Mouse (Mus musculus) MEL (cell line): Measurements from ENCODE around the gene Thoc3. TPM values are rescaled to one million over a fixed set of nuclear protein-coding genes. Genes with fewer than 3 reads are reported as not detected.
A peak's percentile ranks its signal among the peaks of the same experiment; 100 is the strongest.

ENCODE experiments used
- DNase-seq: peaks from one replicate; pipeline ENCODE4 v3.0.0; 2011; ENCODE audit warnings: low read depth, low spot score
- H3K27ac ChIP-seq: 2 replicates; pipeline ENCODE4 v1.5.1; 2012; ENCODE audit warnings: low read depth, mild to moderate bottlenecking, control low read depth, low read length, moderate library complexity; ENCODE audit not compliant: control insufficient read depth
- H3K27me3 ChIP-seq, 2 experiments: fragments of 150-350 bp in 1 of 2; sonication (generic) in 1 of 2; 2 replicates each; pipeline ENCODE4 v1.6.1; 2012; ENCODE audit warnings: low read length in 2 of 2, mild to moderate bottlenecking in 2 of 2, improper control_type of control experiment in 1 of 2, moderate library complexity in 1 of 2; ENCODE audit not compliant: insufficient read depth in 2 of 2, control insufficient read depth in 1 of 2
- H3K36me3 ChIP-seq, 2 experiments: 2 replicates each; pipeline ENCODE4 v1.6.1; 2012 to 2014; ENCODE audit warnings: low read length in 2 of 2, improper control_type of control experiment in 1 of 2, inconsistent platforms in 1 of 2, mild to moderate bottlenecking in 1 of 2; ENCODE audit not compliant: insufficient read depth in 2 of 2, control insufficient read depth in 1 of 2
- H3K4me1 ChIP-seq, 2 experiments: fragments of 150-350 bp in 1 of 2; sonication (generic) in 1 of 2; 2 replicates each; pipeline ENCODE4 v1.6.1; 2012; ENCODE audit warnings: low read length in 2 of 2, improper control_type of control experiment in 1 of 2, mild to moderate bottlenecking in 1 of 2; ENCODE audit not compliant: insufficient read depth in 2 of 2, control insufficient read depth in 1 of 2
- H3K4me3 ChIP-seq, 2 experiments: fragments of 150-350 bp in 1 of 2; sonication (generic) in 1 of 2; 2 replicates each; pipeline ENCODE4 v1.5.1; 2012; ENCODE audit warnings: low read depth in 2 of 2, low read length in 2 of 2, mild to moderate bottlenecking in 2 of 2, moderate library complexity in 2 of 2, control low read depth in 1 of 2, improper control_type of control experiment in 1 of 2; ENCODE audit not compliant: control insufficient read depth in 1 of 2, insufficient read depth in 1 of 2
- H3K79me2 ChIP-seq: 2 replicates; pipeline ENCODE4 v1.6.1; 2012; ENCODE audit warnings: mild to moderate bottlenecking, low read length, moderate library complexity; ENCODE audit not compliant: control insufficient read depth, poor library complexity, insufficient read depth
- H3K9ac ChIP-seq: 2 replicates; pipeline ENCODE4 v1.6.1; 2012; ENCODE audit warnings: low read depth, mild to moderate bottlenecking, control low read depth, low read length, moderate library complexity; ENCODE audit not compliant: control insufficient read depth, poor library complexity, severe bottlenecking
- H3K9me3 ChIP-seq: fragments of 150-350 bp; sonication (generic); replicated peaks from 2 replicates; pipeline ENCODE4 v1.6.1; 2012; ENCODE audit warnings: mild to moderate bottlenecking, low read length, improper control_type of control experiment, moderate library complexity; ENCODE audit not compliant: insufficient read depth
- BHLHE40 ChIP-seq: IDR thresholded peaks from 2 replicates; pipeline ENCODE4 v1.6.1; 2012; ENCODE audit warnings: low read depth, mild to moderate bottlenecking, inconsistent platforms, low read length, improper control_type of control experiment, borderline replicate concordance
- CHD2 ChIP-seq: IDR thresholded peaks from 2 replicates; pipeline ENCODE4 v1.6.1; 2011; ENCODE audit warnings: low read length, improper control_type of control experiment
- CTCF ChIP-seq, 3 experiments: IDR thresholded peaks in 2 of 3; conservative IDR thresholded peaks in 1 of 3; 2 replicates each; pipeline ENCODE4 v1.5.1; 2011 to 2012; ENCODE audit warnings: low read length in 3 of 3, low read depth in 2 of 3, mild to moderate bottlenecking in 2 of 3, improper control_type of control experiment in 1 of 3, inconsistent platforms in 1 of 3, mixed read lengths in 1 of 3, moderate library complexity in 1 of 3; ENCODE audit not compliant: control insufficient read depth in 1 of 3, insufficient read depth in 1 of 3, poor library complexity in 1 of 3, severe bottlenecking in 1 of 3
- E2F4 ChIP-seq: IDR thresholded peaks from 2 replicates; pipeline ENCODE4 v1.6.1; 2011; ENCODE audit warnings: low read depth, low read length, improper control_type of control experiment, borderline replicate concordance
- ELF1 ChIP-seq: IDR thresholded peaks from 2 replicates; pipeline ENCODE4 v1.6.1; 2014; ENCODE audit warnings: low read depth, mild to moderate bottlenecking, inconsistent platforms, low read length, improper control_type of control experiment, moderate library complexity
- EP300 ChIP-seq, 2 experiments: IDR thresholded peaks; 2 replicates each; pipeline ENCODE4 v1.6.1; 2011; ENCODE audit warnings: improper control_type of control experiment in 2 of 2, low read length in 2 of 2, low read depth in 1 of 2, mild to moderate bottlenecking in 1 of 2
- GATA1 ChIP-seq: IDR thresholded peaks from 2 replicates; pipeline ENCODE4 v1.6.1; 2011; ENCODE audit warnings: low read depth, low read length, improper control_type of control experiment
- HCFC1 ChIP-seq: IDR thresholded peaks from 2 replicates; pipeline ENCODE4 v1.6.1; 2012; ENCODE audit warnings: low read depth, mild to moderate bottlenecking, inconsistent platforms, low read length, improper control_type of control experiment, moderate library complexity
- JUND ChIP-seq: IDR thresholded peaks from 2 replicates; pipeline ENCODE4 v1.6.1; 2011; ENCODE audit warnings: low read depth, mild to moderate bottlenecking, improper control_type of control experiment, low read length
- MAFK ChIP-seq: IDR thresholded peaks from 2 replicates; pipeline ENCODE4 v1.6.1; 2011; ENCODE audit warnings: low read depth, mild to moderate bottlenecking, low read length, improper control_type of control experiment, borderline replicate concordance
- MAX ChIP-seq: IDR thresholded peaks from 2 replicates; pipeline ENCODE4 v1.6.1; 2011; ENCODE audit warnings: low read length, improper control_type of control experiment
- MAZ ChIP-seq: IDR thresholded peaks from 2 replicates; pipeline ENCODE4 v1.6.1; 2012; ENCODE audit warnings: low read depth, mild to moderate bottlenecking, inconsistent platforms, low read length, improper control_type of control experiment
- MXI1 ChIP-seq: IDR thresholded peaks from 2 replicates; pipeline ENCODE4 v1.6.1; 2011; ENCODE audit warnings: mild to moderate bottlenecking, low read depth, low read length, improper control_type of control experiment
- MYB ChIP-seq: IDR thresholded peaks from 2 replicates; pipeline ENCODE4 v1.6.1; 2011; ENCODE audit warnings: mild to moderate bottlenecking, low read depth, low read length, improper control_type of control experiment
- MYC ChIP-seq: IDR thresholded peaks from 2 replicates; pipeline ENCODE4 v1.6.1; 2011; ENCODE audit warnings: low read depth, mild to moderate bottlenecking, low read length, improper control_type of control experiment, moderate library complexity
- NELFE ChIP-seq: IDR thresholded peaks from 2 replicates; pipeline ENCODE4 v1.6.1; 2011; ENCODE audit warnings: low read depth, low read length, improper control_type of control experiment
- RAD21 ChIP-seq: IDR thresholded peaks from 2 replicates; pipeline ENCODE4 v1.6.1; 2011; ENCODE audit warnings: mild to moderate bottlenecking, low read depth, low read length, improper control_type of control experiment
- RCOR1 ChIP-seq: IDR thresholded peaks from 2 replicates; pipeline ENCODE4 v1.6.1; 2012; ENCODE audit warnings: low read depth, mild to moderate bottlenecking, inconsistent platforms, low read length, improper control_type of control experiment
- SIN3A ChIP-seq: IDR thresholded peaks from 2 replicates; pipeline ENCODE4 v1.6.1; 2012; ENCODE audit warnings: low read length, improper control_type of control experiment, inconsistent platforms
- SMC3 ChIP-seq: IDR thresholded peaks from 2 replicates; pipeline ENCODE4 v1.6.1; 2011; ENCODE audit warnings: low read depth, low read length, improper control_type of control experiment
- TAL1 ChIP-seq: IDR thresholded peaks from 2 replicates; pipeline ENCODE4 v1.6.1; 2012; ENCODE audit warnings: mild to moderate bottlenecking, inconsistent platforms, low read length, moderate library complexity, mixed read lengths
- TBP ChIP-seq: IDR thresholded peaks from 2 replicates; pipeline ENCODE4 v1.8.0; 2011; ENCODE audit warnings: low read depth, low read length, improper control_type of control experiment
- ZC3H11A ChIP-seq: IDR thresholded peaks from 2 replicates; pipeline ENCODE4 v1.6.1; 2012; ENCODE audit warnings: low read depth, mild to moderate bottlenecking, inconsistent platforms, low read length, improper control_type of control experiment
- ZKSCAN1 ChIP-seq: IDR thresholded peaks from 2 replicates; pipeline ENCODE4 v1.6.1; 2012; ENCODE audit warnings: low read depth, mild to moderate bottlenecking, inconsistent platforms, low read length, improper control_type of control experiment, moderate library complexity
- ZMIZ1 ChIP-seq: IDR thresholded peaks from 2 replicates; pipeline ENCODE4 v1.6.1; 2012; ENCODE audit warnings: low read depth, mild to moderate bottlenecking, inconsistent platforms, low read length, improper control_type of control experiment, moderate library complexity
- ZNF384 ChIP-seq: IDR thresholded peaks from 2 replicates; pipeline ENCODE4 v1.6.1; 2012; ENCODE audit warnings: low read depth, mild to moderate bottlenecking, inconsistent platforms, low read length, improper control_type of control experiment
- polyA plus RNA-seq, 2 experiments: library from polyadenylated mRNA; stranded (reverse) in 1 of 2; unstranded in 1 of 2; fragments of >175 nt in 1 of 2; fragments of >200 nt in 1 of 2; gene quantifications; 2 replicates each; pipeline versions ENCODE4 v1.2.1 to v1.2.4; 2012; ENCODE audit warnings: low replicate concordance in 2 of 2, low read depth in 1 of 2; ENCODE audit not compliant: insufficient read length in 2 of 2, insufficient read depth in 1 of 2, missing spikeins in 1 of 2
- total RNA-seq: library from RNA; depleted of rRNA; stranded (reverse); fragments of 300-350 nt; gene quantifications from 2 replicates; pipeline ENCODE4 v1.2.3, GENCODE M21; 2012

Gene Thoc3
- total and polyA plus RNA-seq, 3 experiments, result 94.0 to 109 TPM; not detected in 1

DNA sequence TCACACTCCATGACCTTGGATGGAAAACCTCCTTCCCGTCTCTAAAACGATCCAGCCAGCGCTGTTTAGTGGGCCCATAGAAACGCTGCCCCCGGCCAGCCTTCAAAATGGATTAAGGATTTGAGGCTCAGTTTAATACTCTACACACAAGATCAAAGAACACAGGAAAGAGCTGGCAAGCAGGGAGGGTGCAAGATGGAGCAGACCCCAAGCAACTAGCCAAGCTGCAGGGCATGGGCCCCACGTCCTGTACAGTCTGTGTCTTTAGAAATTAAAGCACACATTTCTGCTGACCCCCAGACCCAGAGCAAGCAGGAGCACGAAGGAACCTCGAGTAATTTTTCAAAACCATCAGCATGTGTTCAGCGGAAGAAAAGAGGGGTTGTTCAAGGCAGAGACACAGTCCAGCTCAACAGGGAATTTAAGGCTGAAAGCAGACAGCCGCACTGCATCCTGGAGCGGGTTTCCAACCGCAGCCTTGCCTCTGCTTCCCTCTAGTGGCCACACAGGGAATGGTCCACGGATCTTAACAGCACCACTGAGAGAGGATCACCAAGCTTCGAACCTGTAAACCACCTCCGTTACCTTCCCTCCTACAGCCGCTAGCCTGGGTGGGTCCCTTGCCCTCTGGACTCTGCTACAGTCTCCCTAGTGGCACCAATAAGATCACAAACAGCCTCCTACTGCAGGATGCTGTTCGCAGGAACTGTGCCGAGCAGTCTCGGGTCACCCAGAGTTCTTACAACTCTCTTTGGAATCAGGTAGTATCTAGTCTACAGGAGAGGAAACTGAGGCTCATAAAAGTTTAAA is 21.8 kb downstream of the Thoc3 start:
- H3K9ac ChIP-seq, result peak overlapping the region; percentile 52

DNA sequence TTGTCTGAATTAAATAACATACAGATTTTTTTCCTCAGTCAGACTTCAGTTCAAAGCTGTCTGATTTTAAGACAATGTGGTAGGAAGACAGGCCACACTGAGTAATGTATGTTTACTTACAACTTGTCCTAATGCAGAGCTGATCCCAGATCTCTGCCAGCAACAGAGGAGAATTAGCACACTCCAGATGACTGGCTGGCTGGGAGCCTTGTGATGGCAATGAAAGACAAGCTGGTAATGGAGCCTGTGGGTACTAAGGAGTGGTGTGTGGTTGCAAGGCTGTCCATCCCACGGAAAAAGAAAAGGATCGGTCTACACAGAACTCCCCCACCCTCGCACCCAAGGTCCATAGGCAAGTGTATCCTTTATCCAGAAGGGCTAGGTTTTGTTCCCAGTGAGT is 25.0 kb downstream of the Thoc3 start:
- Histone ChIP-seq H3K27ac (no peak overlapping the region), H3K79me2 (no peaks in the 10 kb centered on the region), H3K4me3 (no peak overlapping the region), H3K9ac (no peak overlapping the region), H3K27me3 (no peaks in the 10 kb centered on the region), H3K4me1 (no peaks in the 10 kb centered on the region), H3K36me3 (no peaks in the 10 kb centered on the region), H3K9me3 (no peaks in the 10 kb centered on the region)
- DNase-seq, result no peak
- TF ChIP-seq BHLHE40 (no peak), ZC3H11A (no peak), MYC (no peak), HCFC1 (no peak), CHD2 (no peak), ZMIZ1 (no peak), TAL1 (no peak), JUND (no peak), ZKSCAN1 (no peak), MXI1 (no peak), SMC3 (no peak), MAX (no peak), RCOR1 (no peak)

More for the DNA sequence above, 21.8 kb downstream of the Thoc3 start:
- H3K27me3 ChIP-seq, result no peaks in the 10 kb centered on the region
- no peak overlapping the region for H3K27ac ChIP-seq
- no peaks in the 10 kb centered on the region for H3K79me2 ChIP-seq
- H3K4me1 ChIP-seq, result no peaks in the 10 kb centered on the region
- peak; percentile 87 for DNase-seq
- no peaks in the 10 kb centered on the region for H3K36me3 ChIP-seq
- H3K9me3 ChIP-seq, result no peaks in the 10 kb centered on the region
- no peak for TF ChIP-seq ZNF384
- TF ChIP-seq ZC3H11A, result peak; percentile 98
- TF ChIP-seq RAD21, result peak; percentile 98
- no peak for TF ChIP-seq GATA1
- no peak for TF ChIP-seq EP300 (IDR thresholded peaks at IDR 0.05; ENCODE audit: low read depth in 1 of 2, low read length in 2 of 2)
- no peak for TF ChIP-seq NELFE
- TF ChIP-seq ELF1, result no peak
- TF ChIP-seq TBP, result 0 out of 2 replicates have a peak, but pooled peaks have one; percentile 29
- no peak for TF ChIP-seq MAZ
- no peak for TF ChIP-seq MAFK
- peak; percentile 55 for TF ChIP-seq SIN3A
- TF ChIP-seq SMC3, result peak; percentile 99
- peak; percentile 98 to 100 (median 99) for TF ChIP-seq CTCF (IDR thresholded peaks at IDR 0.05 in 2 of 3, conservative IDR thresholded peaks at IDR 0.05 in 1 of 3; ENCODE audit: control insufficient read depth in 1 of 3, insufficient read depth in 1 of 3, low read depth in 2 of 3, low read length in 3 of 3, poor library complexity in 1 of 3, severe bottlenecking in 1 of 3)
- no peak for TF ChIP-seq E2F4
- no peak for TF ChIP-seq MYB
- H3K4me3 ChIP-seq, result peak overlapping the region; percentile 52 to 53
